Mouse (Mus musculus): ENCODE measurements around the gene Ccer2. TPM values are rescaled to one million over a fixed set of nuclear protein-coding genes. Genes with fewer than 3 reads are reported as not detected.

The Ccer2 gene
- total and polyA plus RNA-seq, 2 experiments from 2014 or later, result 1.4 TPM; not detected in 1

- no peak overlapping the region for H3K4me3 ChIP-seq (ENCODE audit: low read depth, low read length)
- peaks cover 35% of the 10 kb centered on the region for H3K36me3 ChIP-seq (ENCODE audit: insufficient read depth, low read length)
- ATAC-seq (ENCODE audit: low FRiP score), result no peak
- no peak overlapping the region for H3K27ac ChIP-seq (ENCODE audit: low read depth, low read length)
- H3K9ac ChIP-seq (replicated peaks; ENCODE audit: low read length, poor library complexity, severe bottlenecking), result no peak overlapping the region
- no peak for TF ChIP-seq CTCF (IDR thresholded peaks at IDR 0.05)
- no peak for DNase-seq (ENCODE audit: low spot score)
- no peaks in the 10 kb centered on the region for H3K27me3 ChIP-seq (ENCODE audit: insufficient read depth, low read length)
- H3K4me2 ChIP-seq (ENCODE audit: low read depth, low read length, poor library complexity, severe bottlenecking), result no peak overlapping the region
- no peaks in the 10 kb centered on the region for H3K9me3 ChIP-seq (ENCODE audit: low read length)
- 93% methylated on average over 9 of the region's 9 CpGs for WGBS
- H3K4me1 ChIP-seq (ENCODE audit: insufficient read depth, low read length), result peaks cover 10% of the 10 kb centered on the region; the same call in 1 of the 2 replicates
Measured at GRCm38 (mm10) chr7:28761907-28762306, 5.9 kb downstream of the Ccer2 start.

- no peak for DNase-seq (ENCODE audit: low spot score)
- WGBS, result 83% methylated on average over 6 of the region's 6 CpGs
- Histone ChIP-seq H3K4me1 (ENCODE audit: insufficient read depth, low read length) (peaks cover 17% of the 10 kb centered on the region; the same call in 1 of the 2 replicates), H3K4me3 (ENCODE audit: low read depth, low read length) (peak overlapping the region; percentile 72), H3K4me2 (ENCODE audit: low read depth, low read length, poor library complexity, severe bottlenecking) (peak overlapping the region; percentile 68), H3K9ac (replicated peaks; ENCODE audit: low read length, poor library complexity, severe bottlenecking) (no peak overlapping the region), H3K27ac (ENCODE audit: low read depth, low read length) (no peak overlapping the region), H3K36me3 (ENCODE audit: insufficient read depth, low read length) (peaks cover 16% of the 10 kb centered on the region), H3K27me3 (ENCODE audit: insufficient read depth, low read length) (no peaks in the 10 kb centered on the region), H3K9me3 (ENCODE audit: low read length) (no peaks in the 10 kb centered on the region)
- no peak for TF ChIP-seq CTCF (IDR thresholded peaks at IDR 0.05)
- ATAC-seq (ENCODE audit: low FRiP score), result no peak
Measured at GRCm38 (mm10) chr7:28765211-28765610, 9.2 kb downstream of the Ccer2 start.

GRCm38 (mm10) chr7:28766173-28766879 lies 10.4 kb downstream of the Ccer2 start, which contains the start of gene Sirt2:
TSS of gene Sirt2 (plus strand) at chr7:28766735.
- peaks cover 17% of the 10 kb centered on the region; the same call in 1 of the 2 replicates for H3K4me1 ChIP-seq (ENCODE audit: insufficient read depth, low read length)
- H3K4me3 ChIP-seq (ENCODE audit: low read depth, low read length), result peak within 1 kb of the TSS; percentile 72
- H3K9me3 ChIP-seq (ENCODE audit: low read length), result no peaks in the 10 kb centered on the region
- WGBS, result under 1% methylated on average over 45 of the region's 45 CpGs
- peak within 1 kb of the TSS; percentile 64 for H3K9ac ChIP-seq (replicated peaks; ENCODE audit: low read length, poor library complexity, severe bottlenecking)
- H3K27me3 ChIP-seq (ENCODE audit: insufficient read depth, low read length), result no peaks in the 10 kb centered on the region
- H3K4me2 ChIP-seq (ENCODE audit: low read depth, low read length, poor library complexity, severe bottlenecking), result peak within 1 kb of the TSS; percentile 68
- ATAC-seq (ENCODE audit: low FRiP score), result peak; percentile 98
- no peak within 1 kb of the TSS for H3K27ac ChIP-seq (ENCODE audit: low read depth, low read length)
- peak; percentile 99 for DNase-seq (ENCODE audit: low spot score)
- peaks cover 8% of the 10 kb centered on the region for H3K36me3 ChIP-seq (ENCODE audit: insufficient read depth, low read length)
- TF ChIP-seq CTCF (IDR thresholded peaks at IDR 0.05), result peak; percentile 42; the same call in 1 of the 2 replicates

- Histone ChIP-seq H3K4me2 (ENCODE audit: low read depth, low read length, poor library complexity, severe bottlenecking) (peak overlapping the region; percentile 53), H3K9ac (replicated peaks; ENCODE audit: low read length, poor library complexity, severe bottlenecking) (peak overlapping the region; percentile 55), H3K4me3 (ENCODE audit: low read depth, low read length) (peak overlapping the region; percentile 72), H3K36me3 (ENCODE audit: insufficient read depth, low read length) (peaks cover 4% of the 10 kb centered on the region), H3K27ac (ENCODE audit: low read depth, low read length) (no peak overlapping the region), H3K27me3 (ENCODE audit: insufficient read depth, low read length) (no peaks in the 10 kb centered on the region), H3K9me3 (ENCODE audit: low read length) (no peaks in the 10 kb centered on the region), H3K4me1 (ENCODE audit: insufficient read depth, low read length) (peaks cover 17% of the 10 kb centered on the region; the same call in 1 of the 2 replicates)
- DNase-seq (ENCODE audit: low spot score) (no peak), ATAC-seq (ENCODE audit: low FRiP score) (peak; percentile 12; the same call in 1 of the 2 replicates)
- no peak for TF ChIP-seq CTCF (IDR thresholded peaks at IDR 0.05)
- under 1% methylated on average over 14 of the region's 14 CpGs for WGBS
Measured at GRCm38 (mm10) chr7:28766910-28767309, 10.9 kb downstream of the Ccer2 start.

- no peak for DNase-seq (ENCODE audit: low spot score)
Measured at GRCm38 (mm10) chr7:28767462-28767965, 11.5 kb downstream of the Ccer2 start, which contains the start of gene Nfkbib. TSS of gene Nfkbib (minus strand) at chr7:28767512.

More at GRCm38 (mm10) chr7:28767462-28767965, 11.5 kb downstream of the Ccer2 start, which contains the start of gene Nfkbib:
- WGBS, result 54% methylated on average over 7 of the region's 7 CpGs
- peak within 1 kb of the TSS; percentile 72 for H3K4me3 ChIP-seq (ENCODE audit: low read depth, low read length)
- H3K27ac ChIP-seq (ENCODE audit: low read depth, low read length), result no peak within 1 kb of the TSS
- 0 out of 2 replicates have a peak, but pooled peaks cover 5% of the 10 kb centered on the region for H3K36me3 ChIP-seq (ENCODE audit: insufficient read depth, low read length)
- peaks cover 17% of the 10 kb centered on the region; the same call in 1 of the 2 replicates for H3K4me1 ChIP-seq (ENCODE audit: insufficient read depth, low read length)
- no peak for TF ChIP-seq CTCF (IDR thresholded peaks at IDR 0.05)
- peak within 1 kb of the TSS; percentile 53 for H3K4me2 ChIP-seq (ENCODE audit: low read depth, low read length, poor library complexity, severe bottlenecking)
- H3K9me3 ChIP-seq (ENCODE audit: low read length), result no peaks in the 10 kb centered on the region
- no peak for ATAC-seq (ENCODE audit: low FRiP score)
- H3K9ac ChIP-seq (replicated peaks; ENCODE audit: low read length, poor library complexity, severe bottlenecking), result peak within 1 kb of the TSS; percentile 64
- no peaks in the 10 kb centered on the region for H3K27me3 ChIP-seq (ENCODE audit: insufficient read depth, low read length)

All from midbrain, postnatal 0 days (tissue).